Mouse (Mus musculus): ENCODE measurements around the gene Me1.

Me1 gene

DNA sequence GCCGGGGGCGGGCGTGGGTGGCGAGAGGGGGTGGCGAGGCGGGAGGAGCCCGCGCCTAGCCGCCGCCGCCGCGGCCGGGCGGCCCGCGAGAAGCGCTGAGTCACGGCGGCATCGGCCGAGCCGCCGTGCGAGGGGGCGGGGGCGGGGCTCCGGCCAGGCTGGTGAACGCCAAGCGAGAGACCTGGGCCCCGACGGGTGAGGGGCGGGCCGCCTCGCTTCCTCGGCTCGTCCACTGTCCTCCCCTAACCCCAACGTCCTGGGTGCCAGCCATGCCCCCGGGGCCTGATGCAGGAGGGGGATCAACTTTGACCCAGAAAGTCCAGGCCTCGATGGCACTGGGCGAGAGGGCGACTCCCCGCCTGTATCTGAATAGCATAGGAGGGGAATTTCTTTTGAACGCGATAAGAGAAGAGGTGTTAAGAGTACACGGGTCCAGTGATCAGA lies at the start of gene Me1:
Me1 (minus strand) TSS at position 136 of the 444 bp plus-strand sequence.
- DNase-seq (ENCODE audit: low spot score): no peak

DNA sequence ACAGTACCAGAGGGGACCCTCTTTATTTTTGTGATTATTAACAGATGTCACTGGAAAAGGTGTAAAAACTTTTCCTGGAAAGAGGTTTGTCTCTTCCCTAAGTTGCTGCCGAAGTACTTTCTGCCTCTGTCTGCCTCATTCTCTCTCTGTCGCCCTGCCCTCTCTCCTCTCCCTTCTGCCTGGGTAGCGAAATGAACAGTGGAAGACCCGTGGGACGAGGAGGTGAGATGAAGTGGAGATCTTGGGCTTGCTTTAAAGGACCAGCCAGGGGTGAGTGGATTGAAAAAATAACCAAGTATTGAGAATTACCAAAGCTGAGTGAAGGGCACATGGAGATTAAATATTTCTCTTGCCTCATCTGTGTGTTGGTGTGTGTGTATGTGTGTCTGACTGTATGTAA lies 48.3 kb upstream of the Me1 start:
- DNase-seq (ENCODE audit: low spot score): no peak

DNA sequence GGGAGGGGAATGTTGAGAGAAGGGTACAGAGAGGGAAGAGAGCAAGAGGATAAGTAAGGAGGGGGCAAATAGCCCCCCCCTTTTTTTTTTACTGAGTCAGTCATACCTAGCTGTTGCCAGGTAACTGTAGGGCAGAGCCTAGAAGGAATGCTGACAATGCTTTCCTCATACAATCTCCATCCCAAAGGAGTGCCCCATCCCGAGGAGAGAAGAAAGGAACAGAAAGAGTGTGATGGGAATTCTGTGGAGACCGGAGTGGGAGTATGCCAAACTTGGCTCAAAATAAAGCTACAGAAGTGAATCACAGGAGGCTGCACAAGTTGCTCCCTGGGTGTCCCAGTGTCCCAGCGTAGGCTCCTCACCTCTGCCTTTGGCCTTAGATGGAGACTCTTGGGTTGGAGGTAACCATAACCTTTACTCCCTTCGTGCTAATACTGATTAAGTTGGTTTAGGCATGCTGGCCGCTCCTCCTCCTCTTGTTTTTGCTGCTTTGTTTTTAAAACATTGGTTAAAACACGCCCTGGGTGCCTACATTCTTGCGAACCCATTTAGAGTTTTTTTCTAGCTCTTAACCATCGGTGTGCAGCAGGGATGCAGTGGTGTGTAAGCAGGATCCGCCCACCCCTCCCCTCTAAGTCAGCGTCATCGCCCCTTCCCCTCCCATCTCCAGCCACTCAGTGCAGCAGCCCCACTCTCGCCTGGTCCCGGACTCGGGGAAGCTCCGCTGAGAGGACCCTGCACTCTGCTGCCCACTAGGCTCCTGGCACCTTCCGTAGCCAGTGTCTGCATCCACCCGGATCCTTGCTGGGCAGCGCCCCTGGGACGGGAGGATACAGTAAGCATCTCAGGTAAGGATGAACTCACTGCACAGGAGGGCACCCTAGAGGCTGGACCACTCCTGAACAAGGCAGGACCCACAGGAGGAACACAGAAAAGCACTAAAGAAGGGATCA lies 47.5 kb upstream of the Me1 start, which contains the start of gene Prss35:
Prss35 (plus strand) TSS at position 691 of the 953 bp plus-strand sequence.
- DNase-seq (ENCODE audit: low spot score): no peak

DNA sequence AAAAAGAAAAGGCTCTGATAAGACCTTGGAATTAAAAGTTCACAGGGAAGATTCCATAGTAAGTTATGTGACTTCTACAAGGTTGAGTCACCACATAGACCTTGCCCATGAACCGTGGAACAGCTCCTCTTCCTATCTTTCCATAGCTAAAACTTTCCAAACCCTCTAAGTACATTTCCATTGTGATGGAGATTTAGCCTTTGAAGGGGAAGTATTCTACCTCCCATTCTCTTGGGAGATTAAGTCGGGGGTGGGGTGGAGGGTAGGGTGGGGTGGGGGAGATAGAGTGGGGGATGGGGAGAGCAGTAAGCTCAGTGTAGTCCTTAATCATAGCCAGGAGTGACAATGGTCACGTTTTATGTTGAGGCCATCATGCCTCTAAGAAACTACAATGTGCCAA lies 44.2 kb upstream of the Me1 start:
- no peak for DNase-seq (ENCODE audit: low spot score)

DNA sequence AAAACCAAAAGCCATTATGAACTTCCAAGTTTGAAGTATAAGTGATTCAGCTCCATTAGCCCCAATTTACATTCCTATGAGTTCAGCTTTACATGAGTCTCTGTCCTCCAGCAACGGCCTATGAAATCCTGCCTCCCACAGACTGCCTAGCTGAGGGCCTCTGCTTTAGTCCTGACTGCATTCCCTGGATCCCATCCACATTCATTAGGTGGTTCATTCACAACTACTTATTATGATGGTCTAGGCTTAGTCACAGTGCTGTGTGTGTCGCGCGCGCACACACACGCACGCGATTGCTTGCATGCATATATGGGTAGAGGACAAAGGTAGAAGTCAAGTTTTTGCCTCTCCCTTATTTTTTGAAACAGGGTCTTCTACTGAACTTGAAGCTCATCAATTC lies 43.0 kb upstream of the Me1 start:
- DNase-seq (ENCODE audit: low spot score): no peak

DNA sequence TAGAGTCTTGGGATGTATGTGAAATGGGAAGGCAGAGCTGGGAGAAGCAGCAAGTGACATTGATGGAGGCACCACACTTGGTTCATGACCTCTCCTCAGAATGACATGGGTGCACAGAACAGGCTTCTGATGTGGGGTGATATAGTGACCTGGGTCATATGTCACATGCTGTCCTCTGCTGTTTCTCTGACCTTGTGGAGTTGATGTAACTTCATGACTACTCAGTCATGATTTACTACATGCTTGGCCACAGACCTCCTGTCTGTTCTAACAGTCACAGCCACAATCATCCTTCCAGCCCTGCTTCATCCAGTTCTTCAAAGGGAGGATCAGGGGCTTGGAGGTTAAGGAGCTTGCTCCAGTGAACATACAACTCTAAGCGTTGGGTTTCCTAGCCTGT lies 42.3 kb upstream of the Me1 start:
- DNase-seq (ENCODE audit: low spot score): no peak

DNA sequence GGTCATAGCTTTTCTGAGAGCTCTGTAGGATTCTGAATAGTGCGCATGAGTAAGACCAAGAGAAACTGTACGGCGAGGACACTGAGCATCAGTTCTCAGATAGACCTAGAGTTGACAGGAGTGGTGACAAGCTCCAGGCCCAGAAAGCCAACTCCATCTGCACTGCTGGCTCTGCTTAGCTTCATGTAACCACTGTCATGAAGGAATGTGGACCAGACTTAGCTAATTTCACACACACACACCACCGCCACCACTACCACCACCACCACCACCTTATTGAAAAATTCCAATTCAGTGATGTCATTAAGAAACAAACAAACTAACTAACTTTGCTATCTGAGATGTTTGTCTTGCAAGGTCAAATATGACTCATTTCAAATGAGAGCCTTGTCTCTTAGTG lies 41.2 kb upstream of the Me1 start:
- no peak for DNase-seq (ENCODE audit: low spot score)

DNA sequence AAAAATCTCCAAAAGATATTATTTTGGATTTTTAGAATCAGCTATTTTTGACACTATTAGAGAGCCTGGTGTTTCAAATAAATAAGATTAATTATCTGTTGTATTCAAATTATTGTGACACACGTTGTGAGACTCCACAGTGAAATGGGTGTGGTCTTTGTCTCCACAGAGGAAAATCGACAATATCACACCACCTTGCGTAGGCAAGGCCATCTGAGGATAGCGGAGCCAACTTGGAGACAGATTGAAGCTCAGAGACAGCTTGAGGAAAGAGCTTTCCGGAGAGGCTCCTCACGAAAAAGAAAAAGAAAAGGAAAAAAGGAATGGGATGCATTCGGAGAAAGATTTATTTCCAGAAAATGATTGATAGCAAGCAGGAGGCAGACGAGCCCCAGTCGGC lies 39.0 kb upstream of the Me1 start:
- DNase-seq (ENCODE audit: low spot score): no peak

DNA sequence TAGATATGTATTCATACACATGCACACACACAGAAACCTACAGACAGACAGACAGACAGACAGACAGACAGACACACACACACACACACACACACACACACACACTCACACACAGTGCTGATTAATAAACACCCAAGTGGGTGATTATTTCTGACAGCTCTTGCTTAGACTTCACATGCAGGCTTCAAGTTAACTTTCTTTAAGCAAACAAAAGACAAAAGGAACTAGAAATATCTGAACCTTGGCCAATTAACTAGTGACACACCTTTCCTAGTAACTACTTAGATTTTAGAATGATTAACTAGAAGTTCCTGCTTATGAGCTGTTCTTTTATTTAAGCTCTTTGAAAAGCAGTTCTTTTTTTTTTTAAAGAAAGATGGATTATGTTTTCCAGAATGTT lies 38.6 kb upstream of the Me1 start:
- DNase-seq (ENCODE audit: low spot score): no peak

DNA sequence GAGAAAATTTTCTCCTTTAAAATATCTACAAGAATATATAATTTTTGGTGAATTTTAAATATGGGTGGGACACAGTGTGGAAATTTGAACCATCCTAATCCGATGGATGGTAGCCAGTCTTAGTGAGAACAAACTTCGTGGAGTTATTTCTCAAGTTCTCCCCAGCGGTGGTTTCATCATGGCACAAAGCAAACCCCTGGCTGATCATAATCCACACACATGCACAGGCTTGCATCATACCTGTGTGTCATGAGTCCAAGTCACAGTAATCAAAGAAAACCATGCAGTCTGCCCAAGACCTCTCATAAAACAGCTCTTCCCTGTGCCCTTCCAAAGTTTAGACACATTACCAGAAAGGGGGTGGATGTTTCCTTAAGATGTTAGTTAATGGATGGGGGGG lies 34.1 kb upstream of the Me1 start:
- DNase-seq (ENCODE audit: low spot score): no peak

DNA sequence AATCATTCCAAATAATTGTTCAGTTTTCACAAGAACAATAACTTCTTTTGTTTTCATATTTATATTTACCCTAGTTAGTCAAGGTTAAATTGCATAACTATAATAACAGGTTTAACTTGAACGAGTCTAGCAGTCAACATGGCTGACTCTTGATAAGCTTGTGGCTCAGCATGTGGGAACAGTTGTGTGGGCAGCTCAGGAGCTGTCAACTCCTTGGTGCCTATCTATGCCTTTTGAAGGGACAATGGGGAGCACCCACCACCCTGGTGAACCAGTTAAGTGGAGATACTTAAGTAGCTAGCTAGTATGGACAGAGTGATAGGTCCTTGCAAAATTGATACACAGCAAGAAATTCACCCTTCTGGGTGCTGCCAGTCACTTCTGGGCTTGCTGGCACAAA lies 33.3 kb upstream of the Me1 start:
- DNase-seq (ENCODE audit: low spot score): no peak

DNA sequence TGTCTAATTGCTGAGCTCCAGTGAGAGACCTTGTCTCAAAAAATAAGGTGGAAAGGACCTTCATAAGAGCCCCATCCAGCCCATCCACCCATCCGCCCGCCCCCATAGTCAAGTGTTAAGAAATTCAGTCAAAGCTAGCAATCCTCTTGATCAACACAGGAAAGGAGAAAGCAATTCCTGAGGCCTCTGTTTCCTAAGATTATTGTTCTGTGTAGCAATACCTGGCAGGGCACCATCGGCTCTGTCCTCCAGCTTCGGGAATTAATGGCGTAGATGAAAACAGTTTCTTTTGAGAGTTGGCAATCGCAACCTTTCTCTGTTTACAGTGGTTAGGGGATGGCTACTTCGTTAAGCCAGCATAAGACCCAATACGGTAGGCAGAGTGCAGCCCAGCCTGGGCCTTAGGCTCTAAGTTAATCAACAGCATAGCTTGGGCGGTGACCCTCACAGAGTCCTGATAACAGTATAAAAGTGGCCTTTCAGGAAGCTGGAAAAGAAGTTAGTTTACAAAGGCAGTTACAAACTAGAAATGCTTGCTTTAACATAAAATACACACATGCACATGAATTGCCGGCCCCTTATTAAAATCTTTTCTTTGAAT lies 32.6 kb upstream of the Me1 start:
- no peak for DNase-seq (ENCODE audit: low spot score)

DNA sequence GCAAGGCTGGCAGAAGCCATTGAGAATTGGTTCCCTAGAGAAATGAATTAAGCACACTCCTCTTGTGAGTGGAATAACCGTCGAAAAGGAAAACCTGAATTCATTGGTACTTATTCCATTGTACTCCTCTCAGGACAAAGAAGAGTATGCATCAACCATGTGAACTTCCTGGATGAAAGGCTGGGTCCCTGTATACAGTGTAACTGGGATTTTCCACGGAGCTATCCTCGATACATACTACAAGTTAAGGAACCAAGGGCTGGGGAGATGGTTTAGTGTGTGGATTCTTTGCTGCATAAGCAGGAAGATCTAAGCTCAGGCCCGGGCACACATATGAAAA lies 30.6 kb upstream of the Me1 start:
- no peak for DNase-seq (ENCODE audit: low spot score)

DNA sequence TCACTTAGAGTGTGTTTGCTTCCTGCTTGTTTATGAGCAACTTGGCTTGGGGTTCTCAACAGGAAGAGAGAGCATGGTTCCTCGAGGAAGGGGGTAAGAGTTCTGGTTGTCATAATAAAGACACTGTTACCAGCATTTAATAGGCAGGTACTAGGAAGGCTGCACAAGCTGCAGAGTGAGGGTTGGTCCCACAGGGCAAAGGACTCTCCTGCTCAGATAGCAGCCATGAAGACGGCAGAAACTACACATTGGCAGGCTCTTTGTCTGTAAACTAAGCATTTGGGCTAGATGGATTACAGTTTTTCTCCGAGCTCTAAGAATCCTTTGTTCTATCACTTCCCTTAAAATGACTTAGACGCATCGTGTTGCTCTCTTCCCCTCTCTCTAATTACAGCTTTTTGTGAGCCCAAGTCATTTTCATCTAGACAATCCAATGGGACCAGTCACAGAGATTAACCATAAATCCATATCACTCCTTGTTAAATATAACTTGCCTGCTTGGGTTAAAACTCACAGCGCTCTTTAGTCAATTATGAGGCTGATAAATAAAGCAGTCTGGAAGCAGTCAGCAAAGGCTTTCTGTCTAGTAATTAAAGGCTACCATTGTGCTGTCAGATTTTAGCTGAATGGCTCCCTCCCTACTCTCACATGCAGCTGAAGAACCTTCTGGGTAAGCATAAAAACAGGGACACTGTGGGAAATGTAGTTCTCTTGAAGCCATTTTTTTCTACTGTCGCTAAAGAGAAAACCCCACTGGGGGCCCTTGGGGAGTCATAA lies 30.0 kb upstream of the Me1 start:
- no peak for DNase-seq (ENCODE audit: low spot score)

DNA sequence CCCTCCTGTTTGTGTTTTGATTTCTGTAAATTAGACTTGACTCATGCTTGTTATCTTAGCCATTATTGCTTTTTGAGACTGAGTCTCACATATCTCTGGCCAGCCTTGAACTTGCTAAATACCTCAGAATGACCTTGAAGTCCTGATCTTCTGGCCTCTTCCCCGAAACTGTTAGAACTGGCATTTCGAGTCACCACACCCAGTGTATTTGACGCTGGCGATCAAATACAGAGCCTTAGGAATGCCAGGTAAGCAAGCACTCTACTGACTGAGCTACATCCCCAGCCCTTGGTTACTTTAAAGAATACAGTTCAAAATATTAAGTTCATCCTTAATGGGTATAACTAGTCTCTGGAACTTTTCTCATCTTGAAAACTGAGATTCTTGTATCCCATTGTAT lies 29.3 kb upstream of the Me1 start:
- DNase-seq (ENCODE audit: low spot score): no peak

DNA sequence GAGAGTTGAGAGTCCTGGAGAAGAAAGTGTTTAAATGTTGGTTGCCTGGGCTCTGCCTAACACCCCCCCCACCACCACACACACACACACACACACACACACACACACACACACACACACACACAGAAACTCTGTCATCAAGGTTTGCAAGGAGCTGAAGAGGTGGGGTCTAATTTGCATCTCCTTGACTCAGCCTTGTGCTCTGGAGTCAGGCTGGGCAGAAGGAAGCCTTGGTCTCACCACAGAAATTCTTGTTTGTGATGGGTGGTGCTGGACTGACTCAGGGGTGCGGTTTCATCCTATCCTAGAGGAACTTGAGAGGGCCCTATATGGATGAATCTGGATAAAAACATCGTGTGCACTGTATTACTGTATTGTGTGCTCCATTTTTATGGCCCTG lies 25.0 kb upstream of the Me1 start:
- no peak for DNase-seq (ENCODE audit: low spot score)

DNA sequence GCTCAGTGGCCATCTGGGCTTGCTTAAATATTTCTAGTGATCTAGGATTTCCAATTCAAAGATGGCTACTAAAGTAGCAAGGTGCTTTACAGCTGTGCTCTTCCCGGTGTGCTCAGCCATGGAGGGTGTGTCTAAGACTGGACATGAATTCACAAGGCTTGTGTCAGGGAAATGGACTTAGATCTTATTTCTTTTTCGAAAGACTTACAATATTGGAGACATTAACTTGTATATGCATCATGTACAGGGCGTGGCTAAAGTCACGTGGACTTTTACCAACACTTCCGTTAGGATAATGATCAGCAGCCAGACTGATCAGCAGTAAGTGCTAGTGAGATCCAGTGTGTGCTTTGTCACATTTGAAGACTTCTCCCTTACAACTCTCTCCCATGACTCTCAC lies 24.5 kb upstream of the Me1 start:
- DNase-seq (ENCODE audit: low spot score): no peak

DNA sequence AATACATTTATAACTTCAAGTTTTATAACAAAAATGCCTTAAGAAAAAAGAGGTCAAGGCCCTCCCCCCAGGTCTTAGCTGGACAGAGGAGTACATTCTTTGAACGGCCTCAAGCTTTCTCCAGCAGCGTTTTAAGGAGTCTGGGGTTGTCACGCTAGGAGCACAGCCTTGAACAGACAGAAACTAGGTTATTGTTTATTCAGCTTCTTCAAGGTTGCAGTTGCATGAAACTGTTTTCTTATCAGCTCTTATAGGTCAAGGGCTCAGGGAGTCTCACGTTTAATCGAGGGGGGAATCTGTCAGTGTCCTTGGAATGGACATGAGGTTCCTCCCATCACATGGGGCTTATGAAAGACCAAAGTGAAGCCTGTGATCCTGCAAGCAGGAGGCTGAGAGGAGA lies 21.4 kb upstream of the Me1 start:
- DNase-seq (ENCODE audit: low spot score): no peak

DNA sequence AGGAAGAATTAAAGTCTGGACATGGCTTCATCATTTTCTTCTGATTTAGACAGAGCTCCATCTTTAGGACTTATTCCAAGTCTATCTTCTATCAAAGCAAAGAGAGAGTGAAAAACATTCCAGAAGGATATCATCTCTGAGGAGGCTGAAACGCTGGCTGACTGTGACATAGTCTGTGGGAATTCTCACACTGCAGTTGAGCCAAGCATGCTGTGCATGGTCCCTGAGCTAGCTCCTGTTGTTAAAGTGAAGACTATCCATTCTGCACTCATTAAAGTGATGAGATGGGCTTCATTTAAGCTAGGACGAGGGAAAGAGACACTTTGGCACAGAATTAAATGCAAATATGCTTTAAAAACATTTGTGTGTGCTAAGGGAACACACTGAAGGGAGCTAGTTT lies 20.8 kb upstream of the Me1 start:
- no peak for DNase-seq (ENCODE audit: low spot score)

DNA sequence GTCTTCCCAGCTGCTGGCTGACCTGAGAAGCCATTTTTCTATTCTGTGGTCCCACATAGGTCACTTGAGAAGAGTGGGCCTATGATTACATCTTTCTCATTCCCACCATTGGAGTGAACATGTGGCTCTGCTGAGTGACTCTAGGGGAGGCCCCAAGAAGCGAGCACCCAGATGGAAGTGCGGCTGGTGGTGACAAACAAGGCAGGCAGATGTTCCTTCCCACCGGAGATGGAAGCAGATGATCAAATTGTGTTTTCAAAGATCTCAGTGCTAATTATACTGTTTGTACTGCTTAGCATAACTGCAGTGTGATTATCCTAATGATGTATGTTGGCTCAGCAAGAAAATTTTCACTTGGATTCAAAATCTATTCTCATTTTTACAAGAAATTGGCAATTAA lies 18.3 kb upstream of the Me1 start:
- no peak for DNase-seq (ENCODE audit: low spot score)

DNA sequence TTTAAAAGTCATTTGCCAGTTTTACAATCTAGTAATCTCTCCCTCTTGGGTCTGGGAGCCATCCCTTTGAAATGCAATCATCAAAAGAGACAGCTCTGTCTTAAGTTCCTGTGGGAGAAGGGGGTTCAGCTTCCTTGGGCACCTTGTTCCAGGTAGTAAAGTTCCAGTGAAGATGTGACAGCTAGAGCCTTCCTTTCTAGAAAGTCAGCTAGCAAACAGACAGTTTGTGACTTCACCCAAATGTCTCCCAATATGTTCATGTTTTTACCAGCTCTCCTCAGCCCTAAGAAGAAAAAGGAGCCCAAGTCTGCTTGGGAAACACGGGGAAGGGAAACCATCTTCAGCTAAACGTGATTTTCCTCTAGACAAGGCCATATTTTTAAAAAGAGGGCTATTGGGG lies 16.9 kb upstream of the Me1 start:
- DNase-seq (ENCODE audit: low spot score): no peak

DNA sequence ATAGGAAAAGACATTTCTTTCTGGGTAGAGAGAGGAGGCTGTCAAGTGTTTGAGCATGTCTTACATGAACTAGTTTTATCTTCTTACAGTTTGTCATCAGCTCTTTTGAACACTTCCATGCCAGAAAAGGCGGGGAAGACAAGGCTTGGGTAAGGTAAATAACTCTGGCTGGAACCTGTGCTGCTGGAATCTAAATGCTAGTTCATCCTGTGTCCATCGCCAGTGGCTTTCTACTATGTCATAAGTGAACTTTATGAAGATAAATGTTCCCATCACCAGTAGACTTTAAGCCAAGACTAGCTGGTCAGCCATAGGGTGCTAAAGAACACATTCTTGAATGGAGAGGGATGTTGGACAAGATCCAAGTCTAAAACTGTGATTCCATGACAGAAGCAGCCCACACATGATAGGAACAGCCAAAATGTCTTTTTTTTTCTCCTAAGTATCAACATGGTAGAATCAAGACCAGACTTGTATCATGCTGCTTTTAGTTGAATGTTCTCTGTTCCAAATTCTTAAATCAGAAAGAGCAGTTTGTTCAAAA lies 14.4 kb upstream of the Me1 start:
- DNase-seq (ENCODE audit: low spot score): no peak

DNA sequence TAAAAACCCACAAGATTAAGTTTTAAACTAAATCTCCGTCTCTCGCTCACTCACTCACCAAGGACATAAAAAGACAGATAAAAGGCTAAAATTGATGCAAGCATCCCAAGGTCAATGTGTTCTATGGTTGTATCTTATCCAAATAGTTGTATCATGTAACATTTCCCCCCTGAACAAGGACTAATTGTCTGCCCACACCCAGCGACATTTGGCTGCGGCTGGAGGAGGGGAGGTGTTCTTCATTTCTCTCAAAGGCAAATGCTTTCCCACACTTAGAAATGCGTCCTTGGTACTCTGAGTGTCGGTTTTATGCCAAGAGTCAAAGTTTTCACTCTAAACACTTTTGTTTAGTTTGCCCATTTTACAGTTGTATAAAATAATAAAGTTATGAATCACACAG lies 13.2 kb upstream of the Me1 start:
- DNase-seq (ENCODE audit: low spot score): no peak

All from layer of hippocampus, adult 9-10 months (tissue).